9 mouse cellular contexts compared by ENCODE assay signal in the genomic region with DNA sequence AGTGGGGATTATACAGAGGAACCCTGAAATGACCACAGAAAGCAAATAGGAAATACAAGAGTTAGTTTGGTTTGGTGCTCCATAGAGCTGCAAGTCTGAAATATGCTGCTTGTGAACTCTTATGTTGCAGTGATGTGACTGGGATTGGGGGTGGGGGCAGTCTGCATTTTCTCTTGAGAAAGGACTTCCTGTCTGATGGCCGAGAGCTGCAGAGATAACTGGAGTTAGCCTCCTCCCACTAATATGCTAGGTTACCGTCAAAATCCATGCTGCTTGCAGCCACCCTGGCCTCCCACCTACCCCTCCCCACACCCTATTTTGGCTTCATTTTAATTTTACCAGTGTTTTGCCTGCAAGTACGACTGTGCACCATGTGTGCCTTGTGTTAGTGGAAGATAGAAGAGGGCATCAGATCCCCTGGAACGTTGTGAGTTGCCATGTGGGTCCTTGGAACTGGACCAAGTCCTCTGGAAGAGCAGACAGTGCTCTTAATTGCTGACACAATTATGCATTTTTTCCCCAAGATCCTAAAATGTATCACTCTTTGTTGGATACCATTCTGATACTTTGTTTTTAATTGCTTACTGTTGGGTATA. TPM values are rescaled to one million over a fixed set of nuclear protein-coding genes. Genes with fewer than 3 reads are reported as not detected.
DNase-seq lines count a peak whose midpoint lies in the region; ATAC-seq and TF ChIP-seq lines count a peak whose summit lies in the region.
"Had no signal": no experiment of that assay in that cellular context is flagged by ENCODE, and none has a peak within 500 bp of the region (broad histone marks: within the 10 kb centered on the region; RNA-seq: fewer than 3 reads in every experiment).

No protein-coding gene starts in this region.

- no peaks in the 10 kb centered on the region for H3K9me3 ChIP-seq in forebrain, embryonic 13.5 days (replicated peaks)
- H3K9me3 ChIP-seq in forebrain, embryonic 10.5 days: no peaks in the 10 kb centered on the region
- no peaks in the 10 kb centered on the region for H3K9me3 ChIP-seq in lung, embryonic 14.5 days (ENCODE audit: low read depth, low read length)
- no peaks in the 10 kb centered on the region for H3K9me3 ChIP-seq in stomach, embryonic 14.5 days (ENCODE audit: control insufficient read depth, low read depth, low read length)

- no peak for TF ChIP-seq CTCF in lung, embryonic 14.5 days (IDR thresholded peaks at IDR 0.05; ENCODE audit: low read depth)

- DNase-seq in forebrain, embryonic 10.5 days (ENCODE audit: extremely low spot score, low spot score): no peak
- peak; percentile 47 for DNase-seq in lung, embryonic 14.5 days
- DNase-seq in lung, postnatal 36 days: no peak
- DNase-seq in layer of hippocampus, adult 8-10 months (ENCODE audit: low spot score in 2 of 2): peak; percentile 38 to 60
- no peak for DNase-seq in cerebellum, adult 11 months
- no peak for DNase-seq in T-cell, adult 2 months (ENCODE audit: low spot score)
- DNase-seq: right cerebral cortex, postnatal 14 days had no signal

- H3K4me3 ChIP-seq in forebrain, embryonic 13.5 days: no peak overlapping the region
- H3K4me3 ChIP-seq in forebrain, embryonic 10.5 days: no peak overlapping the region
- no peak overlapping the region for H3K4me3 ChIP-seq in lung, embryonic 14.5 days (ENCODE audit: low read depth, low read length)
- no peak overlapping the region for H3K4me3 ChIP-seq in stomach, embryonic 14.5 days (ENCODE audit: low read depth, low read length)

- H3K4me2 ChIP-seq in forebrain, embryonic 13.5 days: no peak overlapping the region
- H3K4me2 ChIP-seq in lung, embryonic 14.5 days: no peak overlapping the region
- H3K4me2 ChIP-seq in stomach, embryonic 14.5 days (replicated peaks; ENCODE audit: low read depth, low read length): no peak overlapping the region

- H3K27ac ChIP-seq in forebrain, embryonic 13.5 days: no peak overlapping the region
- H3K27ac ChIP-seq in forebrain, embryonic 10.5 days: no peak overlapping the region
- H3K27ac ChIP-seq in lung, embryonic 14.5 days (ENCODE audit: low read depth): peak overlapping the region; percentile 80; the same call in 1 of the 2 replicates
- no peak overlapping the region; the same call in 1 of the 2 replicates for H3K27ac ChIP-seq in stomach, embryonic 14.5 days (ENCODE audit: low read length)

- H3K36me3 ChIP-seq in forebrain, embryonic 13.5 days (ENCODE audit: poor library complexity, severe bottlenecking): no peaks in the 10 kb centered on the region
- no peaks in the 10 kb centered on the region for H3K36me3 ChIP-seq in forebrain, embryonic 10.5 days (replicated peaks)
- no peaks in the 10 kb centered on the region for H3K36me3 ChIP-seq in lung, embryonic 14.5 days (ENCODE audit: insufficient read depth)
- no peaks in the 10 kb centered on the region for H3K36me3 ChIP-seq in stomach, embryonic 14.5 days (ENCODE audit: control insufficient read depth, insufficient read depth, low read length)

- H3K4me1 ChIP-seq in forebrain, embryonic 13.5 days: peaks cover 7% of the 10 kb centered on the region
- peaks cover 14% of the 10 kb centered on the region for H3K4me1 ChIP-seq in forebrain, embryonic 10.5 days
- 0 out of 2 replicates have a peak, but pooled peaks cover 9% of the 10 kb centered on the region for H3K4me1 ChIP-seq in lung, embryonic 14.5 days (ENCODE audit: insufficient read depth)
- peaks cover 11% of the 10 kb centered on the region; the same call in 1 of the 2 replicates for H3K4me1 ChIP-seq in stomach, embryonic 14.5 days (ENCODE audit: control insufficient read depth, insufficient read depth, low read length)

- 58% methylated on average over 4 of the region's 4 CpGs for WGBS in forebrain, embryonic 13.5 days
- WGBS in forebrain, embryonic 10.5 days: 68% methylated on average over 4 of the region's 4 CpGs
- WGBS in lung, embryonic 14.5 days: 17% methylated on average over 4 of the region's 4 CpGs
- 22% methylated on average over 4 of the region's 4 CpGs for WGBS in stomach, embryonic 14.5 days

- H3K27me3 ChIP-seq in forebrain, embryonic 13.5 days: no peaks in the 10 kb centered on the region
- H3K27me3 ChIP-seq in forebrain, embryonic 10.5 days (ENCODE audit: poor library complexity, severe bottlenecking): no peaks in the 10 kb centered on the region
- no peaks in the 10 kb centered on the region for H3K27me3 ChIP-seq in lung, embryonic 14.5 days (ENCODE audit: insufficient read depth, low read length)
- H3K27me3 ChIP-seq in stomach, embryonic 14.5 days (ENCODE audit: control insufficient read depth, insufficient read depth, low read length): no peaks in the 10 kb centered on the region

- no peak overlapping the region for H3K9ac ChIP-seq in forebrain, embryonic 13.5 days
- H3K9ac ChIP-seq in lung, embryonic 14.5 days: no peak overlapping the region
- no peak overlapping the region for H3K9ac ChIP-seq in stomach, embryonic 14.5 days (replicated peaks; ENCODE audit: low read depth, low read length)

- ATAC-seq in forebrain, embryonic 13.5 days: peak; percentile 51; the same call in 1 of the 2 replicates
- 0 out of 2 replicates have a peak, but pooled peaks have one; percentile 24 for ATAC-seq in lung, embryonic 14.5 days (ENCODE audit: insufficient read depth)
- ATAC-seq in stomach, embryonic 14.5 days (ENCODE audit: insufficient number of reproducible peaks, insufficient read depth, low FRiP score, low read depth): 0 out of 2 replicates have a peak, but pooled peaks have one; percentile 29

RNA-seq across cellular contexts. Expression of a gene that starts 11.7 kb away (rescaled TPM):
- 16.2 and 17.7 TPM in 2 replicates for polyA plus RNA-seq in forebrain, embryonic 13.5 days (2015; fragmentation: Nextera tagmentation; extraction: Ambion mirVana)
- 28.9 and 29.0 TPM in 2 replicates for polyA plus RNA-seq in forebrain, embryonic 10.5 days (2016; fragmentation: Nextera tagmentation; extraction: Ambion mirVana)
- 44.0 and 47.1 TPM in 2 replicates for polyA plus RNA-seq in lung, embryonic 14.5 days (2014; fragmentation: Nextera tagmentation; extraction: Ambion mirVana)
- total RNA-seq in layer of hippocampus, adult 8-10 months (2022): 10 to 100 TPM; 16.4 to 23.0 (median 20.2) TPM
- 38.7 and 41.2 TPM in 2 replicates for polyA plus RNA-seq in stomach, embryonic 14.5 days (2014; fragmentation: Nextera tagmentation; extraction: Ambion mirVana)

RNA-seq across cellular contexts. Expression of a gene that starts 49.1 kb away (rescaled TPM):
- polyA plus RNA-seq in forebrain, embryonic 13.5 days (2015; fragmentation: Nextera tagmentation; extraction: Ambion mirVana): 27.2 and 27.6 TPM in 2 replicates
- 28.1 and 30.0 TPM in 2 replicates for polyA plus RNA-seq in forebrain, embryonic 10.5 days (2016; fragmentation: Nextera tagmentation; extraction: Ambion mirVana)
- polyA plus RNA-seq in lung, embryonic 14.5 days (2014; fragmentation: Nextera tagmentation; extraction: Ambion mirVana): 21.9 and 23.9 TPM in 2 replicates
- 10 to 100 TPM in 3 of 4 experiments, 1 to 10 TPM in 1; 9.7 to 13.4 (median 11.9) TPM for total RNA-seq in layer of hippocampus, adult 8-10 months (2022)
- 15.2 and 18.2 TPM in 2 replicates for polyA plus RNA-seq in stomach, embryonic 14.5 days (2014; fragmentation: Nextera tagmentation; extraction: Ambion mirVana)

Comparison
In these comparisons a context has a peak if more than half of its experiments do, and no peak if none do; other contexts are left out.
1. DNase-seq: peak in lung, embryonic 14.5 days (single experiment) and layer of hippocampus, adult 8-10 months (2 of 2); none in forebrain, embryonic 10.5 days (single experiment), lung, postnatal 36 days (single experiment), cerebellum, adult 11 months (single experiment) and T-cell, adult 2 months (single experiment).
2. Peak in every context shown above with its lines, with median percentiles within 50 percentile points of each other: ATAC-seq.